ENCODE assay signal across 15 mouse cellular contexts in genomic region chr16:12764608-12765007, GRCm38 (mm10).
DNase-seq lines count a peak whose midpoint lies in the region; ATAC-seq lines count a peak whose summit lies in the region.
"Had no signal": no experiment of that assay in that cellular context is flagged by ENCODE, and none has a peak within 500 bp of the region (broad histone marks: within the 10 kb centered on the region; RNA-seq: fewer than 3 reads in every experiment).

No protein-coding gene starts in this region.

- H3K4me2 ChIP-seq in kidney, embryonic 14.5 days (replicated peaks; ENCODE audit: low read depth, low read length), result no peak overlapping the region
- H3K4me2 ChIP-seq: liver, embryonic 12.5 days; neural tube, embryonic 13.5 days had no signal

- no peaks in the 10 kb centered on the region for H3K36me3 ChIP-seq in kidney, embryonic 14.5 days (ENCODE audit: control insufficient read depth, insufficient read depth, low read length)
- H3K36me3 ChIP-seq: liver, embryonic 12.5 days; neural tube, embryonic 13.5 days had no signal

- H3K9ac ChIP-seq in kidney, embryonic 14.5 days (ENCODE audit: low read depth, low read length), result no peak overlapping the region
- H3K9ac ChIP-seq: liver, embryonic 12.5 days; neural tube, embryonic 13.5 days had no signal

- no peak overlapping the region for H3K4me3 ChIP-seq in kidney, embryonic 14.5 days (ENCODE audit: low read length)
- H3K4me3 ChIP-seq: liver, embryonic 12.5 days; neural tube, embryonic 13.5 days had no signal

- peak; percentile 27 for DNase-seq in layer of hippocampus, adult 11-12 months (ENCODE audit: low spot score)
- DNase-seq in layer of hippocampus, postnatal 10 days (ENCODE audit: low spot score in 2 of 2), result no peak
- DNase-seq in NIH3T3 (ENCODE audit: low read depth), result peak; percentile 8
- DNase-seq in adrenal gland, postnatal 14 days, result peak; percentile 21
- DNase-seq in left cerebral cortex, postnatal 14 days (ENCODE audit: low spot score in 2 of 2), result peak; percentile 46 to 66
- DNase-seq in cerebellum, postnatal 25 days, result no peak
- DNase-seq: cerebellum, adult 8-10 months; gastrocnemius, postnatal 14 days; kidney, adult 8-10 months; thymus, postnatal 36 days had no signal

- ATAC-seq in kidney, embryonic 14.5 days (ENCODE audit: low FRiP score, low TSS enrichment), result no peak
- ATAC-seq: hindbrain, embryonic 16.5 days; liver, embryonic 12.5 days had no signal

- H3K4me1 ChIP-seq in kidney, embryonic 14.5 days (ENCODE audit: control insufficient read depth, insufficient read depth, low read length), result no peaks in the 10 kb centered on the region
- H3K4me1 ChIP-seq: liver, embryonic 12.5 days; neural tube, embryonic 13.5 days had no signal

- H3K27ac ChIP-seq in kidney, embryonic 14.5 days (ENCODE audit: low read depth, low read length), result no peak overlapping the region
- H3K27ac ChIP-seq: liver, embryonic 12.5 days; macrophage; neural tube, embryonic 13.5 days had no signal

- WGBS in kidney, embryonic 14.5 days, result 79% methylated on average over 1 of the region's 1 CpGs

- H3K27me3 ChIP-seq in kidney, embryonic 14.5 days (ENCODE audit: control insufficient read depth, insufficient read depth, low read length), result no peaks in the 10 kb centered on the region
- H3K27me3 ChIP-seq: liver, embryonic 12.5 days; neural tube, embryonic 13.5 days had no signal

- intact Hi-C loops in left cerebral cortex, postnatal 14 days (cut with DNase I), result no loop called here

- no peaks in the 10 kb centered on the region for H3K9me3 ChIP-seq in kidney, embryonic 14.5 days (ENCODE audit: control insufficient read depth, low read length)
- H3K9me3 ChIP-seq: liver, embryonic 12.5 days; neural tube, embryonic 13.5 days had no signal

Comparison
In these comparisons a context has a peak if more than half of its experiments do, and no peak if none do; other contexts are left out.
1. DNase-seq: peak in layer of hippocampus, adult 11-12 months (single experiment), NIH3T3 (single experiment), adrenal gland, postnatal 14 days (single experiment) and left cerebral cortex, postnatal 14 days (2 of 2); none in layer of hippocampus, postnatal 10 days (0 of 2) and cerebellum, postnatal 25 days (0 of 2).